Mouse (Mus musculus) megakaryocyte progenitor cell, adult 5-6 weeks (primary cell): ENCODE results near the gene Slc23a4. TPM values are rescaled to one million over a fixed set of nuclear protein-coding genes. Genes with fewer than 3 reads are reported as not detected.

Experiments used
- ATAC-seq: replicated peaks from 2 replicates; pipeline ENCODE4 v1.8.0; 2016; ENCODE audit warnings: mild to moderate bottlenecking, moderate TSS enrichment, inconsistent platforms; ENCODE audit not compliant: poor library complexity
- total RNA-seq, 2 experiments: library from RNA; stranded (forward) in 1 of 2; stranded (reverse) in 1 of 2; fragments of 157-497, 149-512 nt in 1 of 2; fragments of 200-1000 nt in 1 of 2; gene quantifications; 2 replicates each; pipeline versions ENCODE4 v1.2.3 to v1.2.4; 2015 to 2017

The Slc23a4 gene
- total RNA-seq (2015) (0.42 TPM in 1 of 2 replicates, not detected in the other), total RNA-seq (2017) (0.10 TPM in 1 of 2 replicates, not detected in the other)

GRCm38 (mm10) chr6:34988081-34988761, at the start of gene Slc23a4:
Gene Slc23a4, minus strand, starts transcription at chr6:34988404.
- peak; percentile 52 for ATAC-seq

- no peak for ATAC-seq
Observed at GRCm38 (mm10) chr6:35033341-35033740, 45.1 kb upstream of the Slc23a4 start.

- ATAC-seq: peak; percentile 57
Observed at GRCm38 (mm10) chr6:35032704-35033103, 44.5 kb upstream of the Slc23a4 start.

GRCm38 (mm10) chr6:35030811-35031210, 42.6 kb upstream of the Slc23a4 start:
- no peak for ATAC-seq

GRCm38 (mm10) chr6:35030226-35030625, 42.0 kb upstream of the Slc23a4 start:
- no peak for ATAC-seq

GRCm38 (mm10) chr6:35028023-35028422, 39.8 kb upstream of the Slc23a4 start:
- no peak for ATAC-seq

- ATAC-seq: no peak
Observed at GRCm38 (mm10) chr6:35027257-35027656, 39.1 kb upstream of the Slc23a4 start.

GRCm38 (mm10) chr6:35016624-35017023, 28.4 kb upstream of the Slc23a4 start:
- no peak for ATAC-seq

GRCm38 (mm10) chr6:35011953-35012352, 23.7 kb upstream of the Slc23a4 start:
- ATAC-seq: no peak

GRCm38 (mm10) chr6:35010705-35011104, 22.5 kb upstream of the Slc23a4 start:
- no peak for ATAC-seq

GRCm38 (mm10) chr6:35002261-35002669, 14.1 kb upstream of the Slc23a4 start:
- ATAC-seq: no peak

GRCm38 (mm10) chr6:34999101-34999500, 10.9 kb upstream of the Slc23a4 start:
- ATAC-seq: no peak

- ATAC-seq: no peak
Observed at GRCm38 (mm10) chr6:34996496-34996895, 8.3 kb upstream of the Slc23a4 start.

- ATAC-seq: peak; percentile 93
Observed at GRCm38 (mm10) chr6:34995265-34995681, 7.1 kb upstream of the Slc23a4 start.

- ATAC-seq: peak; percentile 65
Observed at GRCm38 (mm10) chr6:34994692-34995091, 6.5 kb upstream of the Slc23a4 start.

- ATAC-seq: no peak
Observed at GRCm38 (mm10) chr6:34989263-34989662, 1.1 kb upstream of the Slc23a4 start.

GRCm38 (mm10) chr6:34987085-34987645, 1.0 kb downstream of the Slc23a4 start:
- ATAC-seq: peak; percentile 78

- ATAC-seq: peak; percentile 57
Observed at GRCm38 (mm10) chr6:34980661-34981060, 7.5 kb downstream of the Slc23a4 start.

- ATAC-seq: no peak
Observed at GRCm38 (mm10) chr6:34979291-34979690, 8.9 kb downstream of the Slc23a4 start.

- ATAC-seq: no peak
Observed at GRCm38 (mm10) chr6:34971181-34971580, 17.0 kb downstream of the Slc23a4 start.

- ATAC-seq: peak; percentile 27; the same call in 1 of the 2 replicates
Observed at GRCm38 (mm10) chr6:34965819-34966539, 22.2 kb downstream of the Slc23a4 start.

GRCm38 (mm10) chr6:34964550-34964949, 23.7 kb downstream of the Slc23a4 start:
- ATAC-seq: peak; percentile 90
